Mouse (Mus musculus): ENCODE measurements around the gene D630003M21Rik.

DNA sequence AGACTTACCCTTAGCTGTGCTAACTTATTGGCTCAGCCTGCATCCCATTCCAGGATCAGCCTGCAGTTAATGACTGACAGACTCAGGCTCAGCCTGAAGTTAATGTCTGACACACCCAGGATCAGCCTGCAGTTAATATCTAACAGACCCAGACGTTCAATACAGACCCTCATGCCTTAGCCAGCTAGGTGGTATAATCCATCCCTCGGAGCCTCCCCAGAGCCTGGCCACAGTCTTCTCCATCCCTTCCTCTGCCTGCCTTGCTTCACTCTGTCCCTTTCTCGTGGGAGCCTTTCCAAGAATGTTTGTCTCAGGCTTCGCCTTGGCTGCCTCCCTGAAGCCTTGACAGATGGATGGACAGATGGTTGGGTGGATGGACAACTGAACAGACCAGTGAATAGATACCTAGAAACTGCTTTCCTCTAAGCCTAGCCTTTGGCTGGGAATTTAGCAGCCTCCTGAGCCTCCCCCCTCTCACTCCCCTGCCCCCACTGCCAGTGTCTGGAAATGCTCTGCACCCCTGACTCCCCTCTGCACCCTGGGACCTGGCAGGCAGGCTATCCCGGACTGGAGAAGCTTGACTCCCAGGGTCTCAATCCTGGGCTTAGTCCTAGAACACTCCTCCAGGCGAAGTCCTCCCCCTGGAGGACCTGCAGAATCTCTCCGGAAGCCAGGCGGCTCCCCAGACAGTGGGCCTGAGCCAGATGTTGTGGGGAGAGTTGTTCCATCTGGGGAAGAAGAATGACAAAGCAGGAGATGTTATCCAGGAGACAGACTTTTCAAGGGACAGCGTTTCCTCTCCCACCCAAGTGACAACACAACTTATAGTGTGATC is 13.5 kb downstream of the D630003M21Rik start:
- TF ChIP-seq ZC3H11A (IDR thresholded peaks at IDR 0.05; ENCODE audit: borderline replicate concordance, low read depth, low read length), result no peak
- no peak for TF ChIP-seq CHD2 (IDR thresholded peaks at IDR 0.05; ENCODE audit: low read depth, low read length)
- TF ChIP-seq ZNF384 (IDR thresholded peaks at IDR 0.05; ENCODE audit: low read depth, low read length), result no peak
